Mouse (Mus musculus): ENCODE results near the gene Alx3.

GRCm38 (mm10) chr3:107611394-107611793 is 16.6 kb downstream of the Alx3 start:
- TF ChIP-seq CTCF (conservative IDR thresholded peaks at IDR 0.05; ENCODE audit: low read length) (no peak), POU5F1 (IDR thresholded peaks at IDR 0.05; ENCODE audit: borderline replicate concordance, low read length) (no peak), NANOG (IDR thresholded peaks at IDR 0.05; ENCODE audit: borderline replicate concordance, low read length) (no peak)
